Mouse (Mus musculus) midbrain, embryonic 16.5 days (tissue): Measurements from ENCODE around the gene Dedd. TPM values are rescaled to one million over a fixed set of nuclear protein-coding genes. Genes with fewer than 3 reads are reported as not detected.
A peak's percentile ranks its signal among the peaks of the same experiment; 100 is the strongest.

Experiments
- ATAC-seq: fragments of 200-750 bp; cut with Nextera tagmentation; 2 replicates; pipeline ENCODE4 v1.8.0; 2017; ENCODE audit warnings: moderate TSS enrichment
- H3K27ac ChIP-seq: fragments of 300-500 bp; sonication (generic); 2 replicates; pipeline ENCODE4 v1.5.1; 2014; ENCODE audit warnings: mild to moderate bottlenecking, low read length, mixed read lengths
- H3K27me3 ChIP-seq: fragments of 300-500 bp; sonication (generic); 2 replicates; pipeline ENCODE4 v1.6.1; 2014; ENCODE audit warnings: low read depth, low read length, mixed read lengths; ENCODE audit not compliant: control insufficient read depth, insufficient read depth
- H3K36me3 ChIP-seq: fragments of 300-500 bp; sonication (generic); 2 replicates; pipeline ENCODE4 v1.6.1; 2014; ENCODE audit warnings: mild to moderate bottlenecking, low read length, moderate library complexity, mixed read lengths; ENCODE audit not compliant: control insufficient read depth, insufficient read depth
- H3K4me1 ChIP-seq: fragments of 300-500 bp; sonication (generic); 2 replicates; pipeline ENCODE4 v1.6.1; 2014; ENCODE audit warnings: mild to moderate bottlenecking, low read length, mixed read lengths; ENCODE audit not compliant: control insufficient read depth, insufficient read depth
- H3K4me2 ChIP-seq: fragments of 300-500 bp; sonication (generic); 2 replicates; pipeline ENCODE4 v1.6.1; 2014; ENCODE audit warnings: mild to moderate bottlenecking, low read length, mixed read lengths
- H3K4me3 ChIP-seq: fragments of 300-500 bp; sonication (generic); 2 replicates; pipeline ENCODE4 v1.5.1; 2014; ENCODE audit warnings: low read depth, mild to moderate bottlenecking, low read length, moderate library complexity, mixed read lengths
- H3K9ac ChIP-seq: fragments of 300-500 bp; sonication (generic); 2 replicates; pipeline ENCODE4 v1.6.1; 2014; ENCODE audit warnings: low read depth, low read length, mixed read lengths
- H3K9me3 ChIP-seq: fragments of 300-500 bp; sonication (generic); replicated peaks from 2 replicates; pipeline ENCODE4 v1.6.1; 2014; ENCODE audit warnings: mild to moderate bottlenecking, low read length, mixed read lengths; ENCODE audit not compliant: control insufficient read depth, poor library complexity, severe bottlenecking
- WGBS: fragments of 180-500 bp; shearing (Covaris S2); extraction: QIAGEN DNeasy Blood & Tissue Kit; methylation state at CpG from one replicate; pipeline ENCODE4 v1.1.7; 2014; 5-methylcytosine and 5-hydroxymethylcytosine counted together
- polyA plus RNA-seq: library from polyadenylated mRNA; unstranded; fragments of >200 nt; fragmentation: Nextera tagmentation; extraction: Ambion mirVana; gene quantifications from 2 replicates; pipeline ENCODE4 v1.2.1, GENCODE M21; 2015

Gene Dedd
- polyA plus RNA-seq, 1 experiment from 2014 or later, result 53.6 TPM

GRCm38 (mm10) chr1:171329433-171330215 lies 679 bp downstream of the Dedd start:
- ATAC-seq, result peak; percentile 85
- peak overlapping the region; percentile 63 for H3K4me3 ChIP-seq
- no peaks in the 10 kb centered on the region for H3K27me3 ChIP-seq
- H3K4me2 ChIP-seq, result peak overlapping the region; percentile 92
- H3K9ac ChIP-seq, result peak overlapping the region; percentile 97
- peak overlapping the region; percentile 99 for H3K27ac ChIP-seq
- H3K9me3 ChIP-seq, result no peaks in the 10 kb centered on the region
- peaks cover 40% of the 10 kb centered on the region for H3K4me1 ChIP-seq
- peaks cover 2% of the 10 kb centered on the region; the same call in 1 of the 2 replicates for H3K36me3 ChIP-seq
- WGBS, result under 1% methylated on average over 28 of the region's 61 CpGs

GRCm38 (mm10) chr1:171330216-171330560 lies 1.2 kb downstream of the Dedd start:
- Histone ChIP-seq H3K9me3 (no peaks in the 10 kb centered on the region), H3K4me3 (peak overlapping the region; percentile 63), H3K9ac (peak overlapping the region; percentile 97), H3K27ac (peak overlapping the region; percentile 99), H3K4me2 (peak overlapping the region; percentile 92), H3K4me1 (peaks cover 40% of the 10 kb centered on the region), H3K36me3 (peaks cover 2% of the 10 kb centered on the region; the same call in 1 of the 2 replicates), H3K27me3 (no peaks in the 10 kb centered on the region)
- 0% methylated on average over 4 of the region's 4 CpGs for WGBS
- ATAC-seq, result 0 out of 2 replicates have a peak, but pooled peaks have one; percentile 6

GRCm38 (mm10) chr1:171342262-171343207 lies 13.6 kb downstream of the Dedd start:
- Histone ChIP-seq H3K27me3 (no peaks in the 10 kb centered on the region), H3K9me3 (peaks cover 5% of the 10 kb centered on the region), H3K9ac (no peak overlapping the region), H3K27ac (no peak overlapping the region), H3K4me1 (peaks cover 25% of the 10 kb centered on the region), H3K4me3 (no peak overlapping the region), H3K4me2 (no peak overlapping the region), H3K36me3 (peaks cover 19% of the 10 kb centered on the region)
- WGBS, result 94% methylated on average over 16 of the region's 16 CpGs
- no peak for ATAC-seq

- Histone ChIP-seq H3K4me2 (peak overlapping the region; percentile 75), H3K9me3 (peaks cover 5% of the 10 kb centered on the region), H3K4me1 (peaks cover 30% of the 10 kb centered on the region), H3K4me3 (peak overlapping the region; percentile 84), H3K36me3 (peaks cover 10% of the 10 kb centered on the region), H3K9ac (0 out of 2 replicates have a peak overlapping the region, but pooled peaks have one; percentile 84), H3K27me3 (no peaks in the 10 kb centered on the region), H3K27ac (no peak overlapping the region)
- WGBS, result 87% methylated on average over 9 of the region's 9 CpGs
- ATAC-seq, result no peak
Observed at GRCm38 (mm10) chr1:171343922-171344677, 15.2 kb downstream of the Dedd start.

- peaks cover 5% of the 10 kb centered on the region for H3K9me3 ChIP-seq
Observed at GRCm38 (mm10) chr1:171344715-171345114, 15.8 kb downstream of the Dedd start.

GRCm38 (mm10) chr1:171345225-171346094 lies 16.5 kb downstream of the Dedd start, which contains the start of the genes Nit1 and Pfdn2:
Nit1 (minus strand) TSS chr1:171345646.
Pfdn2 (plus strand) TSS chr1:171345670.
- WGBS, result 1% methylated on average over 53 of the region's 53 CpGs

More at GRCm38 (mm10) chr1:171344715-171345114, 15.8 kb downstream of the Dedd start:
- 82% methylated on average over 9 of the region's 9 CpGs for WGBS
- Histone ChIP-seq H3K9ac (peak overlapping the region; percentile 84), H3K27me3 (no peaks in the 10 kb centered on the region), H3K4me2 (peak overlapping the region; percentile 75), H3K4me1 (peaks cover 32% of the 10 kb centered on the region), H3K4me3 (peak overlapping the region; percentile 84), H3K27ac (no peak overlapping the region), H3K36me3 (peaks cover 9% of the 10 kb centered on the region)
- 0 out of 2 replicates have a peak, but pooled peaks have one; percentile 4 for ATAC-seq

GRCm38 (mm10) chr1:171346095-171346450 lies 17.1 kb downstream of the Dedd start:
- H3K4me3 ChIP-seq, result peak overlapping the region; percentile 84
- H3K4me1 ChIP-seq, result peaks cover 32% of the 10 kb centered on the region
- H3K9ac ChIP-seq, result peak overlapping the region; percentile 84
- peaks cover 5% of the 10 kb centered on the region for H3K9me3 ChIP-seq
- peak overlapping the region; percentile 72 for H3K27ac ChIP-seq
- H3K36me3 ChIP-seq, result peaks cover 9% of the 10 kb centered on the region
- ATAC-seq, result peak; percentile 3; the same call in 1 of the 2 replicates
- WGBS, result 2% methylated on average over 14 of the region's 14 CpGs
- H3K4me2 ChIP-seq, result peak overlapping the region; percentile 75
- no peaks in the 10 kb centered on the region for H3K27me3 ChIP-seq

More at GRCm38 (mm10) chr1:171345225-171346094, 16.5 kb downstream of the Dedd start, which contains the start of the genes Nit1 and Pfdn2:
- H3K9ac ChIP-seq, result peak within 1 kb of the TSS; percentile 84
- H3K4me3 ChIP-seq, result peak within 1 kb of the TSS; percentile 84
- H3K4me1 ChIP-seq, result peaks cover 32% of the 10 kb centered on the region
- H3K27ac ChIP-seq, result peak within 1 kb of the TSS; percentile 72
- H3K9me3 ChIP-seq, result peaks cover 5% of the 10 kb centered on the region
- H3K27me3 ChIP-seq, result no peaks in the 10 kb centered on the region
- peaks cover 9% of the 10 kb centered on the region for H3K36me3 ChIP-seq
- H3K4me2 ChIP-seq, result peak within 1 kb of the TSS; percentile 75
- ATAC-seq, result peak; percentile 94
